Mouse (Mus musculus): ENCODE measurements around the gene Fnbp1.

Fnbp1 gene

GRCm38 (mm10) chr2:31150762-31151161 is 9.0 kb upstream of the Fnbp1 start:
- no peak for DNase-seq (ENCODE audit: low spot score)

- no peak for DNase-seq (ENCODE audit: low spot score)
These were observed 5.2 kb upstream of the Fnbp1 start for GRCm38 (mm10) chr2:31147054-31147453.

DNA sequence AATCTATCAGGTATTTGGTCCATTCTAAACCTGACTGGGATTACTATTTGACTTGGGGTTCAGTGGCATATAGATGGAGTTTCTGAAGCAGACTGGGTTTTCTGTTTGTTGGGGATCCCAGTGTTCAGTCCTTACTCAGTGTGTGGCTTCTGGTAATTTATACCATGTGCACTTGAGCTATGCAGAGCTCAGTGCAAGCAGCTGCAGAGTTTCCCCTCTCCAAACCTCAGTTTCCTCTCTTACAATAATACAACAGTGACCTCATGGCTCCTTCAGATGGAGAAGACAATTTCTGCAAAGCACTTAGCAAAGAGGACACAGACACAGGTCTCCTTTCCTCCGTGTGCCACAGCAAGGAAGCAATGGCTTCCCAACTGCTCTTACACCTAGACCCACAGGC is 3.1 kb upstream of the Fnbp1 start:
- no peak for DNase-seq (ENCODE audit: low spot score)

GRCm38 (mm10) chr2:31143768-31144695 is 2.2 kb upstream of the Fnbp1 start:
- no peak for DNase-seq (ENCODE audit: low spot score)

DNA sequence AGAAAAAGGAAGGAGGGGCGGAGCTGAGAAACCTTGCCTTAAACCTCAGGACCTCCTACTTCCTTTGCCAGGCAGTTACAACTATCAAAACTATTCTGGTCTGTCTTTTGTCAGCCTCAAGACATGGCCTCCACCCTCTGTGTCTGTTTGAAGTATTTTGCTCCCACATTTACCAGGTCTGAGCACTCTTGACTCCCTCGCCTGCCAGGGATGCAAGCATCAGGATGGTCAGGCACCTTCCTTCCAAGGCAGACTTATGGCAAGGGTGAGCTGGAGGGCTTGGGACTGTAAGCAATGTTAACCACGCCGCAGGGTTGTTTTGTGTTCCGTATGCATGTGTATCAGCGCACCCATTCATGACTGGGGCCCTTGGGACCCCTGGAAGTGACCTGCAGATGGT is 1.5 kb upstream of the Fnbp1 start:
- no peak for DNase-seq (ENCODE audit: low spot score)

DNA sequence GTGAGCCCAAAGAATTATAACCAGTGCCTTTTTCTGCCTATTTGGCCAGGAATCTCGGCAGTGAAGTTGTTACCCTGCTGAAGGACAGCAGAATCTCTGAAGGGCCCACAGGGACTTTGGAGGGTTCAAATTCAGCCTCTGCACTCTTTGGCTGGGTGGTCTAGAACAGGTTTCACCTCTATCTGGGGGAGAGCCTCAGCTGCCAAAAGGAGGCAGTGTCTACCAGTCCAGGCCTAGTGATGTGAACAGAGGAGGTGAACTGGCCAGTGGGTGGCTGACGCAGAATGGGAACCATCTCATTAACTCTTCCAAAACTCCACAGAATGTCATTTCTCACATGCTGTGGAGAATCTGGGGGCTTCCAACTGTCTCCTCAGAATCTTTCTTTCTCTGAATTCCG is 697 bp upstream of the Fnbp1 start:
- no peak for DNase-seq (ENCODE audit: low spot score)

DNA sequence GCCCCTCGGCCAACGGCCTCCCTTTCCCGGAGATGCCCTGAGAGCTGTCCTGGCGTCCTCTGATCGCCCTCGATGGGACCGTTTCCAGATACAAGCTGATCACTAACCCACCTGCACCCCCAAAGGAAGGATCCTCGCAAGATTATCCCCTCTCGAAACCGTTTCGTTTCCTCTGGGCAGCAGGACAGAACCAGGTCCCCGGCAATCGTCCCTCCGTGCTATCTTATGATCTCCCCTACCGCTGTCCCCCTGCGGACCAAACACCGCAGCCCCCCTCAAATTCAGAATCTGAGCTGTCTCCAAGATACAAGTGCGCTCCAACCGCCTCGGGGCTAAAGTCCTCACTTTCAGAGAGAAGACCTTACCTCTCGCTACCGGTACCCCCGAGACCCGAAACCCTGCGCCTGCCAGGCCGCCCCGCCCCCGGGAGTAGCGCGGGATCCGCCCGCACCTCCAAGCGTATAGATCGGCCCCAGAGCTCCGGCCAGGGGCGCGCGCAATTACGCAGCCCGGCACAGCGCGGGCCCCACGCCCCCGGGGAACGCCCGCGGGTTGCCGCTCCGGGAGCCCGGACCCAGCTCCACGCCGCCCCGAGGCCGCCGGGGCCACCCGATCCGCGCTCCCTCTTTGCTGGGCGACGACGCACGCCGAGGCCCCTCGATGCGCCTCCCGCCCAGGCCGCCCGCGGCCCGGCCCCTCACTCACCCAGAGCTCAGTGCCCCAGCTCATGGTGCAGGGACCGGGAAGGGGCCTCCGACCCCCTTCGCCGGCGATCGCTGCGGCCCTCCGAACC is 538 bp downstream of the Fnbp1 start:
- no peak for DNase-seq (ENCODE audit: low spot score)

DNA sequence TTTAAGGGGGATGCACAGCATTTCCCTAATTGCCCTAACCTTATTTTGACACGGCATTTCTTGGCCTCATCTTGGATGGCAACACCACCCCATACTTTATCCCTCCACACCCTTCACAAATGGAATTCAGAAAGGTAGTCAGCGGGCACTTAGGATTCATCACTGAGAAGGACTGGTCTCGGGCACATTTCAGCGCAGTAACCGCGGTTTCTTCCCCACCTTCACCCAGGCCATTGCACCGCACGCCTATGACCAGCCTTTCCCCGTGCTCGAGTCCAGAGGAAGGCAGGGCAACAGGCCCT is 1.1 kb downstream of the Fnbp1 start:
- no peak for DNase-seq (ENCODE audit: low spot score)

GRCm38 (mm10) chr2:31139991-31140771 is 1.6 kb downstream of the Fnbp1 start:
- DNase-seq (ENCODE audit: low spot score) = no peak

- DNase-seq (ENCODE audit: low spot score) = no peak
These were observed 2.6 kb downstream of the Fnbp1 start for GRCm38 (mm10) chr2:31139174-31139632.

DNA sequence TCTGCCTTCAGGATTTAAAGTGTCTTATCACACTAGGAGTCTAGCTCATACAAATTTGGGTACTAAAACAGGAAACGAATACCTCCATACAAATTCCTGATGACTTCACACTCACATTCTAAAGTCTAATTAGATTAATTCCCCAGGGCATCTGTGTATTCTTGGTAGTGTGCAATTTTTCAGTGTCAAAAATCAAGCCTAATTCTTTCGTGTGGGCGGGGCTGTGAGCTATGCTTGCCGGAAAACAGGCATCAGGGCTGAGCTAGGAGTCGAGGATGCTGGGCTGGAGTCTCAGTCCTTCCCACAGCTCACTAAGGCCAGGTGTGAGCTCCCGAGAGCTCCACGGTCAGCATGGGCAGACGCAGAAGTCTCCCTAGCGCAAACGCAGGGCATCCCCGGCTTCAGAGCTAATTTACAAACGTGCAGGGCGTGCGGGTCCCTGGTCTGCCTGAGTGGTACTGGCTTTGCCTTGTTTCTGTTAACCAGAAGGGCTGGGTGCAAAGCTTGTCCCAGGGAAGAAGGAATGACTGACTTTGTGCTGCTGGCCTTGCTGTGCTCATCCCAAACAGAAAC is 4.7 kb downstream of the Fnbp1 start:
- peak; percentile 37 for DNase-seq (ENCODE audit: low spot score)

GRCm38 (mm10) chr2:31136338-31136737 is 5.5 kb downstream of the Fnbp1 start:
- DNase-seq (ENCODE audit: low spot score) = no peak

DNA sequence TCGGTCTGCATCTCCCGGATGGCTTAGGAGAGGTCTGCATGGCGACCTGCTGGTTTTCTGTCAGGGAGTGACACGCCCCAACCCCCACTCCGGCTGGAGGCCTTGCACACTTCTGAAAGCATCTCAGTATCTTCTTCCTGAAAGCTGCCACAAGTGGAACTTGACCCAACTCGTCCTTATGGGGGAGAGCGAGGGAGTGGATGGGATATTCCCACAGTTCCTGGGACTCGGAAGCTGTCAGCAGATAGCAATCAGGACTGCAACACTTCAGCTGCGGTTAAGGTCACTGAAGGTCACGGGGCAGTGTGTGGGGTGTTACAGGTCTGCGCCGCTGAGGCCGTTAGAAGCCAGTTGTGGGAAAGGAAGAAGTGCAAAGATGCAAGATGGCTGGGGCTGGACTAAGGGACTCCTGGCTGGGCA is 6.3 kb downstream of the Fnbp1 start:
- DNase-seq (ENCODE audit: low spot score) = no peak

GRCm38 (mm10) chr2:31133981-31134380 is 7.8 kb downstream of the Fnbp1 start:
- no peak for DNase-seq (ENCODE audit: low spot score)

- DNase-seq (ENCODE audit: low spot score) = no peak
These were observed 9.1 kb downstream of the Fnbp1 start for GRCm38 (mm10) chr2:31132682-31133081.

DNA sequence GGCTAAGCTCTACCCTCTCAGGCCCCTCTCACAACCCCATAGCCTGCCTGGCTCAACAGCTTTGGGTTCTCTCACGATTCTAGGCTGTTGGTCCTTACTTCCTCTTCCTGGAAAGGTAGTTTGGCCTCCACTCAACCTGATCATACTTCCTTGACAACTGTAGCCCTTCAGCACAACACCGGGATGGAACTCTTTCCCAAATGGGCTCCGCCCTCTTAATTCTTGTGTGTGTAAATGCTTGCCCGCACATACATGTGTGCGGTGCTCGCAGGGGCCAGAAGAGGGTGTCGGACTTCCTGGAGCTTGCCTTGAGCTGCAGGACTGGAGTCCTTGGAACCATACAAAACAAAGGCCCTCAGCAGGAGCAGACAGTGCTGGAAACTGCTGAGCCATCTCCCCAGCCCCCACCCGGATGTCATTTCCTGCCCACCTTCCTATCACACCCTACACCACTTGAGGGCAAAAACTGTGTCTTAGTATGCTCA is 11.0 kb downstream of the Fnbp1 start:
- DNase-seq (ENCODE audit: low spot score) = no peak

DNA sequence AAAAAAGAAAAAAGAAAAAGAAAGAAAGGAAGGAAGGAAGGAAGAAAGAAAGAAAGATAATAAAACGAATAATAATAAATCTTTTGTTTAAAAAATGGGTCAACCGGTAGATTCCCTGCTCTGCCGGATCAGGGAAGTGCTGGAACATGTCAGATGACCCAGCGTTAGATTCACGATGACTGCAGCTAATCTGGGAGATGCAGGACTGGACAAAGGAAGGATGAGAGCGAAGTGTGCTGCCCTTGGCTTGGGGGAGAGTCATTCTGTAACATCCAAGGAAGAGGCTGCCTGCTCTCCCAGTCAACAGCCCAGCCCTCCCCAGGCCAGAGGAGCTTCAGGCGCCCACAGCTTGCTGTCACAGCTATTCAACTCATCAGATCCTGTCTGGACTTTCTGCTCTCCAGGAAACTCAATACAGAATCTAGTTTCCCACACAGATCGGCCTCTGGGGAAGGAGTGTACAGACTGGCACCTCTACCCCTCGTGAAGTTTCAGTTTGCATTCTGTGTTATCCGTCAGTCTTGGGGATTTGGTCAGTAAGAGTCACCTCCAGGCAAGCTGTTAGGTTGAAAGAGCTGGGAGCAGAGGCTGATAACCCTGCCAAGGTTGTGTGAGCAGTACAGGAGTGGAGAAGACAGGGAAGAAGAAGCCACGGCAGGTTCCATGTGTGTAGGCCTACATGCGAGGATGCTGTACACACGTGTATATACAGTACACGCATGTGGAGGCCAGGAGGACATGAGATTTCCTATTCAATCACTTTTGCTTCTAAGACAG is 11.9 kb downstream of the Fnbp1 start:
- no peak for DNase-seq (ENCODE audit: low spot score)

GRCm38 (mm10) chr2:31127899-31128298 is 13.9 kb downstream of the Fnbp1 start:
- no peak for DNase-seq (ENCODE audit: low spot score)

DNA sequence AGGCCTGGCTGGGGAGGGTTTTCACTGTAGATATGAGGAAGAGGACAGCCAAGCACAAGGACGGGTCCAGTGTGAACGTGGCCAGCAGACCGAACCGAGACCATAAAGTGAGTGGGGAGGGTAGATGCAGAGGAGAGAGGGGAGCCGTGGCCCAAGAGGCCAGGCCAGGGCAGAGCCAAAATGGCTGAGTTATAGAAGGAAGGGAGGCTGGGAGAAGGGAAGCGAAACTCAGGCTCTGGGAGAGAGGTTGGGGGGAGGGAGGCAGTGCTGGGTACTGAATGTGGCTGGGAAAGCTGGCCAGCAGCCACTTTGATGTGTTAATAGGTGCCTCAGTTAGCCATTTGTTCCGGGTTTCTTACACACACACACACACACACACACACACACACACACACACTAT is 14.6 kb downstream of the Fnbp1 start:
- DNase-seq (ENCODE audit: low spot score) = no peak

DNA sequence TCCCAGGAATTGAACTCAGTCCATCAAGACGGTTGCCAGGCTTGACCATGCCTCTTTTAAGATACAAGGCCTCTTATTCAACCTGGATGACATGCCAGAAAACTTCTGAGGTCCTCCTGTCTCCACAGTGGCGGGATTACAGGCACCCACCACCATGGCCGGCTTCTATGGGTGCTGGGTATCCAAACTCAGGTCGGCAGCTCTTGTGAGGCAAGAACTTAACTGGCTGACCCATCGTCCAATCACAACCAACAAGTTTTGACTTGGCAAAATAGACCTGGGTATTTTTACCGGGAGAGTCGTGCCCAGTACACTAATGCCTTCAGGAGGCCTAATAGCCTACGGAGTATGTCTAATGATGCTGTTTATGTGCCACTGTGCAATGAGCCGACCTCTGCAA is 15.8 kb downstream of the Fnbp1 start:
- no peak for DNase-seq (ENCODE audit: low spot score)

DNA sequence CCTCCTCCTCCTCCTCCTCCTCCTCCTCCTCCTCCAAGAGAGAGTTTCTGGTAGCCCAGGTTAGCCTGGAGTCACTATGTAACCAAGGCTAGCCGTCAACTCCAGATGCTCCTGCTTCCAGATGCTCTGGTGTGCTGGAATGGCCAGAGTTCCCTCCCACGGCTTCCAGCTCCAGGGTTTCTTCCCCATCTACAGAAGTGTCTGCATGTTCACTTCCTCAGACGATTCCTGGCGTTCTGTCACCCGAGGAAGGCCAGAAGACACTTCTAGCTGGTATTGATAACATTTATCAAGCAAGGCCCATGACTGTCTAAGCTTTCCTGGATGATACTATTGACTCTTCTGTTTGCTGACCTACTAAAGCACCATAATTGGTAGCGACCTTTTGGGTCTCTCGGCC is 16.7 kb downstream of the Fnbp1 start:
- no peak for DNase-seq (ENCODE audit: low spot score)

All from MN1 (cell line).